Mouse (Mus musculus) limb, embryonic 13.5 days (tissue): ENCODE measurements around the gene Plin3. TPM values are rescaled to one million over a fixed set of nuclear protein-coding genes. Genes with fewer than 3 reads are reported as not detected.

Experiments used
- microRNA counts: library from miRNA; unstranded; fragments of <30 nt; microRNA quantifications from one replicate; lab custom pipeline; 2016
- microRNA-seq: library from miRNA; unstranded; fragments of <30 nt; microRNA quantifications from one replicate; pipeline ENCODE4, GENCODE M21; 2016
- polyA plus RNA-seq: library from polyadenylated mRNA; unstranded; fragments of >200 nt; fragmentation: Nextera tagmentation; extraction: Ambion mirVana; gene quantifications from 2 replicates; pipeline ENCODE4 v1.2.1, GENCODE M21; 2015

Gene Plin3
- polyA plus RNA-seq, 1 experiment from 2014 or later = 78.1 TPM

MicroRNAs encoded within 50 kb of the gene (microRNA counts, 519-probe panel; counts per million panel counts)
- 2,695 counts per million, percentile 41 among the panel's probes with 10 or more counts for microRNA mmu-miR-7b (lab: Ali Mortazavi, UCI)

Small RNA genes lying within 50 kb of the gene (microRNA-seq; reads per million reads assigned to microRNA genes)
- gene Mir7b = 5.9 reads per million, percentile 20 among the genes with 10 or more reads in this experiment

Other genes with a start within 250 kb of the Plin3 start
- 45.3 and 49.4 TPM in 2 replicates for gene Ubxn6, start 217.8 kb downstream of the Plin3 start, polyA plus RNA-seq
- 152 and 156 TPM in 2 replicates for gene Hdgfl2, start 213.2 kb downstream of the Plin3 start, polyA plus RNA-seq
- 0.03 and 0.04 TPM in 2 replicates for gene Plin4, start 183.1 kb downstream of the Plin3 start, polyA plus RNA-seq
- gene Plin5, start 175.3 kb downstream of the Plin3 start, polyA plus RNA-seq = 0.13 TPM in 1 of 2 replicates, not detected in the other
- gene Lrg1, start 170.9 kb downstream of the Plin3 start, polyA plus RNA-seq = 0.27 and 0.37 TPM in 2 replicates
- 2.5 and 2.6 TPM in 2 replicates for gene Sema6b, start 152.5 kb downstream of the Plin3 start, polyA plus RNA-seq
- gene Tnfaip8l1, start 130.4 kb downstream of the Plin3 start, polyA plus RNA-seq = 11.3 and 12.0 TPM in 2 replicates
- gene Mydgf, start 109.0 kb downstream of the Plin3 start, polyA plus RNA-seq = 98.6 and 102 TPM in 2 replicates
- 34.9 and 39.8 TPM in 2 replicates for gene Dpp9, start 74.0 kb downstream of the Plin3 start, polyA plus RNA-seq
- 12.3 and 13.7 TPM in 2 replicates for gene Fem1a, start 36.1 kb downstream of the Plin3 start, polyA plus RNA-seq
- 4.4 and 4.6 TPM in 2 replicates for gene Ticam1, start 16.1 kb downstream of the Plin3 start, polyA plus RNA-seq
- gene Arrdc5, start 7.4 kb upstream of the Plin3 start, polyA plus RNA-seq = not detected in 2 replicates
- 136 and 146 TPM in 2 replicates for gene Uhrf1, start 10.4 kb upstream of the Plin3 start, polyA plus RNA-seq
- 40.1 and 43.2 TPM in 2 replicates for gene Kdm4b, start 33.2 kb upstream of the Plin3 start, polyA plus RNA-seq
- gene Ptprs, start 183.6 kb upstream of the Plin3 start, polyA plus RNA-seq = 100 and 106 TPM in 2 replicates
- gene Znrf4, start 219.6 kb upstream of the Plin3 start, polyA plus RNA-seq = not detected in 2 replicates